Mouse (Mus musculus): ENCODE measurements around the gene Rad51c.
"Not testable (repeated sequence)": the region's sequence is repeated elsewhere in the genome, so short reads cannot be mapped to it uniquely, and the experiment has no call there.

The Rad51c gene

GRCm38 (mm10) chr11:87432933-87433669, 28.3 kb upstream of the Rad51c start:
- in situ Hi-C loops (cut with MboI; ENCODE audit: unreplicated experiment in 2 of 2): no loop called here

DNA sequence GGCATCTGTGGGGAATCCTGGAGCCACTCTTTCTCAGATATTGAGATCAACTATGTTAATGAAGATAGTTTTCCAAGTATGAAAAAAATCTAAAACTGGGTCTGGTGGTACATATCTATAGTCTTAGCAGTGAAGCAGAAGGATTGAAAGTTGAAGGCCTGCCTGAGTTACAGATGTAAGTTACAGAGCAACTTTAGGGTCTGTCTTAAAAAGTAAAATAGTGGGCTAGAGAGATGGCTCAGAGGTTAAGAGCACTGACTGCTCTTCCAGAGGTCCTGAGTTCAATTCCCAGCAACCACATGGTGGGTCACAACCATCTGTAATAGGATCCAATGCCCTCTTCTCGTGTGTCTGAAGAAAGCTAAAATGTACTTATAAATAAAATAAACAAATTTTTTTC, 27.7 kb upstream of the Rad51c start:
- in situ Hi-C loops (cut with MboI; ENCODE audit: unreplicated experiment in 2 of 2): no loop called here

- in situ Hi-C loops (cut with MboI; ENCODE audit: unreplicated experiment in 2 of 2): not testable (repeated sequence)
Observed at GRCm38 (mm10) chr11:87431813-87432212, 27.1 kb upstream of the Rad51c start.

DNA sequence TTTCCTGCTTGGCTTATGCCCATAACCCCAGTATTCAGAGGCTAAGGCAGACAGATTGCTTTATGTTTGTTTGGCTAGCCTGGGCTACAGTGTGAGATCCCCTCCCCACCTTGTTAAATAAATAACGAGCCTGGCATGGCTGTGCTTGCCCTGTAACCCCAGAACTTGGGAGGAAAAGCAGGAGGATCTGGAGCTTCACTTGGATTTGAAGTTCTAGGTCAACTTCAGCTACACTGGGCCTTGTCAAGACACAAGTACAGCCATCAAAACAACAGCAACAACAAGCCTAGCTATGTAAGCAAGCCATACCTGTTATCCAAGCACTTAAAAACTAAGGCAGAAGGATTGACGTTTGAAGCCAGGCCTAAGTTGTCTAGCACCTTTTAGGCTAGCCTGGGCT, 25.6 kb upstream of the Rad51c start:
- in situ Hi-C loops (cut with MboI; ENCODE audit: unreplicated experiment in 2 of 2): no loop called here

DNA sequence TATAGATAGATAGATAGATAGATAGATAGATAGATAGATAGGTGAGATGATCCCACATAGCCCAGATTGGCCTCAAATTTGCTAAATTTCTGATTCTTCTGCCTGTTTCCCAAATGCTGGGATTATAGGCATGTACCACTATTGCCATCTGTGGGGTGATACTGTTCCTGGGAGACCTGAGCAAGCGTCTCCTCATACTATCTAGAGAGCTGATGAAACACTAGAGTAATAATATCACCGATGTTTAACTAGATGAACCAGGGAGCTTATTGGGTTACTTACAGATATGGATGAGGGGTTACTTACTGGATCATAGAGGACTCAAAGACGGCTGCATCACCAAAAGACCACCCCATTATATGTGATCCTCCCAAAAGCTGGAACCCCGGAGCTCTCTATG, 24.6 kb upstream of the Rad51c start:
- in situ Hi-C loops (cut with MboI; ENCODE audit: unreplicated experiment in 2 of 2): loop anchor here in 1 of 2 experiments (10.0 kb wide), 1 partner anchor 325 kb away; no protein-coding TSS in a partner anchor

DNA sequence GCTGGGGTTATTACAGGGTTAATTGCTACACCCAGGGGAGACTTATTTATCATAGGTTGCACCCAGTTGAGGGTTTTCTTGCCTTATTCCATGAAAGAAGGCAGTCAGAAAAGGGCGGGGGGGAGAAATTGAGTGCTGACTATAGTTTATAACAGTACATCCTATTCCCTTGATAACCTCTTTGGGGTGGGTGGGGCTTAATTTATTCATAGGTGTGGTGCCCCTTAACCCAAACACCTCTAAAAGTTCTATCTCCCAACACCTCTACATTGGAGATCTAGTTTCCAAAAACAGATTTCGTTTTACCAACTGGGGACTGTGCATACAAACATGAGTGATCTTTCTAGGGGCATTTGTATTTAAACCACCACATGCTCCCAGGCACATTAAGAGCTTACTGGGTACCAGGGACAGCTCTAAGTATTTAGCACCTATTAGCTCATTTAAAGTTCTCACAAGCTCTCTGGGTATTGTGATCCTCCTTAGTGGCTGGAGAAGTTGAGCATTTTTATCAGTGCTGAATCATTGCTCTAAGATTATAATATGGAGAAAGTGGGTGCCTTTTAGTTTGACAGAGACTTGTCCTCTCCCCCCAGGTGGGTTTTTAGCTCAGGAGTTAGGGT, 23.4 kb upstream of the Rad51c start:
- in situ Hi-C loops (cut with MboI; ENCODE audit: unreplicated experiment in 2 of 2): loop anchor here in 1 of 2 experiments (10.0 kb wide), 1 partner anchor 327 kb away; no protein-coding TSS in a partner anchor

GRCm38 (mm10) chr11:87427273-87428050, 22.7 kb upstream of the Rad51c start:
- in situ Hi-C loops (cut with MboI; ENCODE audit: unreplicated experiment in 2 of 2): loop anchor here in 1 of 2 experiments (10.0 kb wide), 1 partner anchor 327 kb away; no protein-coding TSS in a partner anchor

DNA sequence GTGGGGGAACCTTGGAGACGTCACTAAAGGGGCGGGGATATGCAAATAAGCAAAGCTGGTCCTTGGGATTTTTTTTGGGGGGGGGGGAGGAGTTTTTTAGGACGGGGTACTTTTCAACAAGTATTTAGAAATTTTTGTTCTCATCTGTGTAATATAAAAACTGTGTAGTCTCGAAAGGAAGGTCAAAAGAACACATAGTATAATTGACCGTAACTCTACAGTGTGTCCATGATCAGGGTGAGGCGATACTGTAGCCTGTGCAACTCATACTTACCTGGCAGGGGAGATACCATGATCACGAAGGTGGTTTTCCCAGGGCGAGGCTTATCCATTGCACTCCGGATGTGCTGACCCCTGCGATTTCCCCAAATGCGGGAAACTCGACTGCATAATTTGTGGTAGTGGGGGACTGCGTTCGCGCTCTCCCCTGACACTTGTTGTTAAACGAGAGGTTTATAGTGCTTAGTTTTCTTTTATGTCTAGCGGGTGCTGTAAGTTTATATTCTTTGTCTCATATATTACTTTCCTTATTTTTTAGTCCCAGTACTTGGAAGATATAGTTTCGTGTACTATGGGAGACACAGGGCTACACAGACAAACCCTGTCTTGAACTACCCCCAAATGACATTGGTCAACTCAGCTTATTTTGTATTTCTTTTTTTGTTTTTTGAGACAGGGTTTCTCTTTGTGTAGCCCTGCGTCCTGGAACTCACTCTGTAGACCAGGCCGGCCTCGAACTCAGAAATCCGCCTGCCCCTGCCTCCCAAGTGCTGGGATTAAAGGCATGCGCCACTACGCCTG, 21.9 kb upstream of the Rad51c start:
- in situ Hi-C loops (cut with MboI; ENCODE audit: unreplicated experiment in 2 of 2): loop anchor here in 1 of 2 experiments (10.0 kb wide), 1 partner anchor 328 kb away; no protein-coding TSS in a partner anchor

DNA sequence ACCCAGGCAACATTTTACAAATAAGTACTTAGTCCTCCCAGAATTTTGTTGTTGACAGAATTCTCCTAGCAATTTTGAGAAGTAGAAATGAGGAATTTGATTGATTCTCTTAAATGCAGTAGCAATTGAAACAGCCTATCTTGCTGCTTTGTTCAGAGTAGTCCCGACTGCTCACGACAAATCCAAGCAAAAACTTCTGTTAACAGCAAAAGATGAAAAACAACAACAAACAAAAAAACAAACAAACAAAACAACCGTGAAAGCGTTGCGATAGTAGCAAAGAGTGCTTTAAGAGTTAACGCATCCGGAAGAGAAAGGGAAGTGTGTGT, 21.3 kb upstream of the Rad51c start:
- in situ Hi-C loops (cut with MboI; ENCODE audit: unreplicated experiment in 2 of 2): loop anchor here in 1 of 2 experiments (10.0 kb wide), 1 partner anchor 329 kb away; no protein-coding TSS in a partner anchor

- in situ Hi-C loops (cut with MboI; ENCODE audit: unreplicated experiment in 2 of 2): loop anchor here in 1 of 2 experiments (10.0 kb wide), 1 partner anchor 331 kb away; no protein-coding TSS in a partner anchor
Observed at GRCm38 (mm10) chr11:87423551-87424325, 19.0 kb upstream of the Rad51c start.

GRCm38 (mm10) chr11:87422511-87423340, 18.0 kb upstream of the Rad51c start:
- in situ Hi-C loops (cut with MboI; ENCODE audit: unreplicated experiment in 2 of 2): loop anchor here in 1 of 2 experiments (10.0 kb wide), 1 partner anchor 332 kb away; no protein-coding TSS in a partner anchor

- in situ Hi-C loops (cut with MboI; ENCODE audit: unreplicated experiment in 2 of 2): loop anchor here in 1 of 2 experiments (10.0 kb wide), 1 partner anchor 333 kb away; no protein-coding TSS in a partner anchor
Observed at GRCm38 (mm10) chr11:87421760-87422201, 17.0 kb upstream of the Rad51c start.

DNA sequence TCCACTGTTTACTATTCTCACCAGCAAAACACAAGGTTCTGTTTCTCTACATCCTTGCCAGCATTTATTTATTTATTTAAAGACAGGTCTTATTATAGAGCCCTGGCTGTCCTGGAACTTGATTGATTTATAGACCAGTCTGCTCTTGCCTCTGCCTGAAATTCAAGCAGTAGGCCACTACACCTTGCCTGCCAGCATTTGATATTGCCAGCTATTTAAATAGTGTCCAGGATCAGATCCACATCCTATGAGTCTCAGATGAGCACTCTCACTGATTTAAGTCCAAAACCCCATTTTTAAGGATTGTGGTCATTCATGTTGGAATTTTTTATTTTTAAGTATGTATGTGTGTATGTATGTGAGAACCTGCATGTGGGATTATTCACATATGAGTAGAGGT, 16.1 kb upstream of the Rad51c start:
- in situ Hi-C loops (cut with MboI; ENCODE audit: unreplicated experiment in 2 of 2): loop anchor here in 1 of 2 experiments (10.0 kb wide), 1 partner anchor 334 kb away; no protein-coding TSS in a partner anchor

- in situ Hi-C loops (cut with MboI; ENCODE audit: unreplicated experiment in 2 of 2): no loop called here
Observed at GRCm38 (mm10) chr11:87416120-87416519, 11.4 kb upstream of the Rad51c start.

GRCm38 (mm10) chr11:87413412-87413811, 8.7 kb upstream of the Rad51c start:
- in situ Hi-C loops (cut with MboI; ENCODE audit: unreplicated experiment in 2 of 2): not testable (repeated sequence)

GRCm38 (mm10) chr11:87404111-87404853, 472 bp downstream of the Rad51c start:
- in situ Hi-C loops (cut with MboI; ENCODE audit: unreplicated experiment in 2 of 2): no loop called here

DNA sequence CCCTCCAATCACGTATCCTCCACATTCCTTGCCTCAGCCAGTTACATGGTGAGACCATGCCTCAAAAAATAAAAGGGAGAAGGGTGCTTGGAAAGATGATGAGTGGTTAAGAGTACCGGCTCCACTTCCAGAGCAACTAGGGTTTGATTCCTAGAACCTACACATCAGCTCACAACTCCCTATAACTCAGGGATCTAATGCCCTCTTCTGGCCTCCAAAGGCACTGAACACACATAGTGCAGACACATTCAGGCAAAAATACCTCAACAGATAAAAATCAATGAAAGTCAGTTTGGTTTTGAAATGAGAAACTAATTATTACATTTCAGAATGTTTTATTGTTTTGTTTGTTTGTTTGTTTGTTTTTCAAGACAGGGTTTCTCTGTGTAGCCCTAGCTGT, 6.4 kb downstream of the Rad51c start:
- in situ Hi-C loops (cut with MboI; ENCODE audit: unreplicated experiment in 2 of 2): loop anchor here in 1 of 2 experiments (10.0 kb wide), 1 partner anchor 184 kb away; no protein-coding TSS in a partner anchor
